Mouse (Mus musculus) brown adipose tissue, adult 24 weeks (tissue): ENCODE results near the gene Dscaml1. TPM values are rescaled to one million over a fixed set of nuclear protein-coding genes. Genes with fewer than 3 reads are reported as not detected.

Experiments used
- H3K27ac ChIP-seq: fragments of 200-500 bp; replicated peaks from 2 replicates; pipeline ENCODE4 v1.5.1; 2012; ENCODE audit warnings: low read depth, mild to moderate bottlenecking, low read length
- H3K4me1 ChIP-seq: fragments of 200-500 bp; 2 replicates; pipeline ENCODE4 v1.6.1; 2012; ENCODE audit warnings: low read length, mixed read lengths; ENCODE audit not compliant: control insufficient read depth, insufficient read depth, insufficient read length
- H3K4me3 ChIP-seq: fragments of 200-500 bp; 2 replicates; pipeline ENCODE4 v1.5.1; 2012; ENCODE audit warnings: low read depth, mild to moderate bottlenecking, low read length, moderate library complexity; ENCODE audit not compliant: insufficient read depth
- polyA plus RNA-seq: library from polyadenylated mRNA; stranded (reverse); fragments of >200 nt; gene quantifications from 2 replicates; pipeline ENCODE4 v1.2.4, GENCODE M21; 2012; ENCODE audit not compliant: missing spikeins, insufficient read depth, insufficient read length

The Dscaml1 gene
- polyA plus RNA-seq, 1 experiment: not detected

DNA sequence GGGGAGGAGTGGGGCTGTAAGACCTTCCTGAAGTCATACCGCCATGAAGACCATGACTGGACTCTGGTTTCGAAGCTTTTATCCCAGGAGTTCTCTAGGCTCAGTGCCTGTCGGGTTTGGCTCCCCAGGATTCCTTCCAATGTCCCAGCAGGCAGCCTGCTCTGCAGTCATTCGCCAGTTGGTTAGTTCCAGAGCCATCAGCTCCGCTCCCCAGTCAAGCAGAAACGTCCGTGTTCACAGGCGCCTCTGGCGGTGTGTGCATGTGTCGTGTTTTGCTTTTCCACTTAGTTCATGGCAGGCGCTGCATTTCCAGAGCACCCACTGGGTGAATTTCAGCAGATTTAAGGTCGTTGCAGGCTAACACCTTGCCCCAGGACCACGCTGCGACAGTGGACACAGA, 31.9 kb downstream of the Dscaml1 start:
- Histone ChIP-seq H3K27ac (no peak overlapping the region), H3K4me3 (no peak overlapping the region), H3K4me1 (no peaks in the 10 kb centered on the region)

DNA sequence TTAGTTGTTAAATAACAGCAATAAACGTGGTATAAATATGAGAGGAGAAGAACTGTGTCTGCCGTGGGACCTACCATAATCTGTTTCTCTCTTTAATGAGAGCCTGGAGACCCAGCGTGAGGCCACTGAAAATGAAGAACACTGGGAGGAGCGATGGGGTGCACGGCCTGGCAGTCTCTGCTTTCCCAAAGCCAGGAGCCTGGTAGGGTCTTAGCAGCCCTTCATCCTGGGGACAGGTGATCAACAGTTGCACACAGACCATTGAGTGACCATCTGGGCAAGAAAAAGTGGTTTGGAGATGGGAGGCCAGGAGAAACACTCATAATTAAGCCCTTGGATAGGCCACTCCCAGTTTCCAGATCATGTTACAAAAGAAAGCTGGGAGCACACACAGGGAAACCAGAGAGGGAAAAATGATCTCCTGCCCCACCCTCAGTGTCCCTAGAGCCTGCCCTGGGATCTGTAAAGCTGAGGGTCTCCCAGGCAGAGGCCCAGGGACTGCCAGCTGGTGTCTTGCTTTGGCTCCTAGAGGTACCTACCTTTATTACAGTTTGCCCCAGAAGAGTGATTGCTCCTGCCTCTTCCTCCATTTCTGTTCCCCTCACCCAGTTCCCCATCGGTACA, 39.1 kb downstream of the Dscaml1 start:
- Histone ChIP-seq H3K27ac (no peak overlapping the region), H3K4me3 (no peak overlapping the region), H3K4me1 (no peaks in the 10 kb centered on the region)

DNA sequence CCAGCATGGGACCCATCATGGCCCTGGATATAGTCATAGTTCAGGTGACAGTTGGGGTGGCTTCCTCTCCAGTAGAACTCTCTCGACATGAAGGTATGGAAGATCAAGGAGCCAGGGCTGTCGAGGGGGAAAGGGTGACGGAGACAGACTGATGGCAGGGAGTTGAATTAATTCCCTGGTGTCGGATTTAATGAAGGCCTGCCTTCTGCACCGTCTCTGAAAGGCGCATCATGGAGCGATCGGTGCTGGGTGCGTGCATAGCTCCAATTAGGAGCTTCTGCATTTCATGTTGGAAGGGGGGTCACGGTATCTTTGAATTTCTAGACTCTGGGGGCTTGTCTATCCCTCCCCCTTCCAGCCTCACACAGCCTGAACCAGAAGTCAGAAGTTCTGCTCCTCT, 41.8 kb downstream of the Dscaml1 start:
- no peaks in the 10 kb centered on the region for H3K4me1 ChIP-seq

GRCm38 (mm10) chr9:45470746-45471471, 44.5 kb downstream of the Dscaml1 start:
- H3K27ac ChIP-seq: no peak overlapping the region

More for the DNA sequence above, 41.8 kb downstream of the Dscaml1 start:
- no peak overlapping the region for H3K27ac ChIP-seq
- H3K4me3 ChIP-seq: no peak overlapping the region

DNA sequence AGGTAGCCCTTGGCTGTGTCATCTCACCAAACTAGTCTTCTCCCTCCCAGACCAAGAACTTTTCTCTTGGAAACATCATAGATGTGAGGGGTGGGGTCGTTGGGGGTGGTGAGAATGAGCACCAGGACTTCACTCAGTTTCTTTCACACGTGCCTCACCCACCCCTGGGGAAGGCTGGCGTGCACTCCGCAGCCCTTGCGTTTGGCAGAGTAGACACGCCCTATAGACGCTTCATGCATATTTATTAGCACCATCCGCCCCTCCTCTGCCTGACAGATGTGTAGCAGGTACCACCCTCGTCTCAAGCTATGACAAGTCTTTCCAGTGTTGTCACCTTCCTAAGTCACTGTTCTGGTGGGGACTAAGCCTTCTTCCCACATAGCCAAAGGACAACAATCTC, 45.3 kb downstream of the Dscaml1 start:
- Histone ChIP-seq H3K27ac (no peak overlapping the region), H3K4me1 (no peaks in the 10 kb centered on the region), H3K4me3 (no peak overlapping the region)

More at GRCm38 (mm10) chr9:45470746-45471471, 44.5 kb downstream of the Dscaml1 start:
- no peak overlapping the region for H3K4me3 ChIP-seq
- H3K4me1 ChIP-seq: no peaks in the 10 kb centered on the region

- Histone ChIP-seq H3K27ac (no peak overlapping the region), H3K4me3 (no peak overlapping the region), H3K4me1 (no peaks in the 10 kb centered on the region)
Observed at GRCm38 (mm10) chr9:45474874-45475273, 48.4 kb downstream of the Dscaml1 start.

GRCm38 (mm10) chr9:45480936-45481335, 54.5 kb downstream of the Dscaml1 start:
- Histone ChIP-seq H3K27ac (no peak overlapping the region), H3K4me1 (no peaks in the 10 kb centered on the region), H3K4me3 (no peak overlapping the region)

GRCm38 (mm10) chr9:45486665-45487074, 60.2 kb downstream of the Dscaml1 start:
- H3K4me3 ChIP-seq: no peak overlapping the region
- H3K4me1 ChIP-seq: no peaks in the 10 kb centered on the region
- H3K27ac ChIP-seq: no peak overlapping the region

DNA sequence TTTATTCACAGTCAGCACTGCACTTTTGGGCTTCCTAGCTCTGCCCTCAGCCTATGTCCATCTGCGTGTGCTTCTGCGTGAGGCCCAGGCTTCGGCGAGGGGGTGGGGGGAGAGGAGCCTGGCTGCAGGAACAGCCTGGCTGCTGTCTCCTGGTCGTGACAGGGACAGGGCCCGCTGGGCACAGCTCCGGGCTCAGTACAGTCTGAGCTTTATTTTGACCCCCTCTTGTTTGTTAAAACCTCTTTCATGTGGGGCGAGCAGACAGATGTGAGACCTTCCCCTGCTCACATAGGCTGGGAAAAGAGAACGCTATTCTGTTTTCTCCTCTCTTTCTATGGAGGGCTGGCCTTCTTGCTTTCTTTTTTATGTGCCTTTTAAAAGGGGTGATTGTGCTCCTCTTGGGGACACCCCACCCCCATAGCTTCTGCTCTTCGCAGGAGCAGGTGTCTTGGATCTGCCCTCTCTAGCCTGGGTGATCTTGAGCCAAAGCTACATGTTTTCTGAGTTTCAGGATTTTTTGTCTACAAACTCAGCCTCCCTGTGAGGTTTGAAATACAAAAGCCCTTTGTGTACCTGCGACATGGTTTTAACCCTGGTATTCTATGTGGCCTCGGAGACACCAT, 60.9 kb downstream of the Dscaml1 start:
- H3K4me3 ChIP-seq: no peak overlapping the region
- no peaks in the 10 kb centered on the region for H3K4me1 ChIP-seq
- no peak overlapping the region for H3K27ac ChIP-seq

DNA sequence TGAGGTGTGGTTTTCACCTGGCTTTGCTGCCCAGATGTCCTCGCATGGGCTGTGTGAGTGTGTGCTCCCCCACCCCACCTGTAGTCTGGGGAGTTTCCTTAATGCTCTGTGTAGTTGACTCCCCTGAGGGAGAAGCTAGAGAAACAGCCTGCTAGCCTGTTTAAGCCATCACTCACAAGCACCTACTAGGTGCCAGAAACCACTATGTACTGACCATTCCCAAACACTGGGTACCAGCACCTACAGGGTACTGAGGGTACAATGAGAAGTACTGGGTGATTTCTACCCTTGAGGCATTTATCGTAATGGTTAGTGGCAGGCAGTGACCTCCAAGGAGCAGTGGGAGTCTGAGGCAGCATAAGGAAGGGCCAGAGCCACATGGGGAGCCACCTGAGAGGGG, 64.5 kb downstream of the Dscaml1 start:
- no peaks in the 10 kb centered on the region for H3K4me1 ChIP-seq
- H3K4me3 ChIP-seq: no peak overlapping the region
- H3K27ac ChIP-seq: no peak overlapping the region

- Histone ChIP-seq H3K27ac (no peak overlapping the region), H3K4me1 (no peaks in the 10 kb centered on the region), H3K4me3 (no peak overlapping the region)
Observed at GRCm38 (mm10) chr9:45494889-45495288, 68.5 kb downstream of the Dscaml1 start.

DNA sequence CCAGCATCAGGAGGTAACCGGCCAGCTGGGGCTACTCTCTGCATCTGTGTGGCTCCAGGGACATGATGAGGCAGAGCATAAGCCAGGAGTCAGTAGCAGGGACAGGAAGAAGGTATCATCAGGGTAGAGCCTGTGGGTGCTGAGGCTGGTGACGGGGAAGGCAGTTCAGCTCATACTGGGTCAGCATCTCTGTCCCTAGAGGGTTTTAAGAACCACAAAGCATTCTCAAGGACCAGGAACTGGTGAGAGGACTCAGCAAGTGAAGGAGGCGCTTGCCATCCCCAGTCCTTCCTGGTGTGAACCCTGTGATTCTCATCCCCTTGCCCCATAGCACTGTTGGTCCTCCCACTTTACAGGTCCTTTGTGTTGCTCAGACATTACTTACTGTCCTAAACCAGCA, 69.9 kb downstream of the Dscaml1 start:
- Histone ChIP-seq H3K4me3 (no peak overlapping the region), H3K4me1 (no peaks in the 10 kb centered on the region), H3K27ac (no peak overlapping the region)

- Histone ChIP-seq H3K4me3 (no peak overlapping the region), H3K27ac (no peak overlapping the region), H3K4me1 (no peaks in the 10 kb centered on the region)
Observed at GRCm38 (mm10) chr9:45496944-45497343, 70.5 kb downstream of the Dscaml1 start.

DNA sequence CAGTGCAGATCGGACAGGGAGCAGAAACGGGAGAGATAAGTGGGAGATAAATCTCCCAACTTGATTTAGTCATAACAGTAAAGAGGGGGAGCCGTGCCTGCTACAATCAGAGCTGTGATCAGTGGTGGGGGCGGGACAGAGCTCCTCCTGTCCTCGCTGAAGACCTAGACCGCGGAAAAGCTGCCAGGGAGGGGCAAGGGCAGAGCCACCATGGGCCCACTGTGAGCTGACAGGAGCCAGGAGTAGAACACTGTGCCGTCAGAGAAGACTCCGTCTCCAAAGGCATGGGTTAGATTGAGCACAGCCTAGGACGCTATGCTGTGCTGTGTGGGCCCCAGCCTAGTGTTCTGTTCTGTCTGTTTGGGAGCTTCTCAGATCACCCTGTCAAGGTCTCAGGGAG, 72.8 kb downstream of the Dscaml1 start:
- Histone ChIP-seq H3K4me3 (no peak overlapping the region), H3K27ac (no peak overlapping the region), H3K4me1 (no peaks in the 10 kb centered on the region)

- no peaks in the 10 kb centered on the region for H3K4me1 ChIP-seq
- H3K4me3 ChIP-seq: no peak overlapping the region
- no peak overlapping the region for H3K27ac ChIP-seq
Observed at GRCm38 (mm10) chr9:45500071-45500595, 73.7 kb downstream of the Dscaml1 start.
